Mouse (Mus musculus) kidney, adult 2 months (tissue): ENCODE measurements around the gene Fancd2. TPM values are rescaled to one million over a fixed set of nuclear protein-coding genes. Genes with fewer than 3 reads are reported as not detected.

Experiments used
- DNase-seq: peaks from one replicate; pipeline ENCODE4 v3.0.0; 2021
- H3K27ac ChIP-seq: fragments of 200-500 bp; 2 replicates; pipeline ENCODE4 v1.5.1; 2012; ENCODE audit warnings: low read depth, low read length, control low read depth, inconsistent platforms; ENCODE audit not compliant: insufficient read depth
- H3K27me3 ChIP-seq: fragments of 200-500 bp; replicated peaks from 2 replicates; pipeline ENCODE4 v1.6.1; 2012; ENCODE audit warnings: mild to moderate bottlenecking, moderate library complexity, low read length, inconsistent platforms; ENCODE audit not compliant: control insufficient read depth, insufficient read depth
- H3K36me3 ChIP-seq: fragments of 200-500 bp; 2 replicates; pipeline ENCODE4 v1.6.1; 2012; ENCODE audit warnings: mild to moderate bottlenecking, moderate library complexity, low read length, inconsistent platforms; ENCODE audit not compliant: control insufficient read depth, insufficient read depth
- H3K4me1 ChIP-seq: fragments of 200-500 bp; 2 replicates; pipeline ENCODE4 v1.6.1; 2011; ENCODE audit warnings: low read length; ENCODE audit not compliant: control insufficient read depth, insufficient read depth
- H3K4me3 ChIP-seq: fragments of 200-500 bp; 2 replicates; pipeline ENCODE4 v1.5.1; 2011; ENCODE audit warnings: mild to moderate bottlenecking, low read depth, low read length, control low read depth; ENCODE audit not compliant: insufficient read depth
- CTCF ChIP-seq: fragments of 200-500 bp; conservative IDR thresholded peaks from 2 replicates; pipeline ENCODE4 v1.5.1; 2011; ENCODE audit warnings: low read depth, mild to moderate bottlenecking, control low read depth, low read length, moderate library complexity, mixed read lengths; ENCODE audit not compliant: insufficient read depth, insufficient read length
- POLR2A ChIP-seq: fragments of 200-500 bp; IDR thresholded peaks from one replicate; pipeline ENCODE4 v1.6.1; 2011; ENCODE audit warnings: low read depth, low read length, control low read depth
- WGBS: fragments of 180-500 bp; shearing (Covaris S2); methylation state at CpG from one replicate; pipeline ENCODE4 v1.1.7; 2018; 5-methylcytosine and 5-hydroxymethylcytosine counted together
- polyA plus RNA-seq: library from polyadenylated mRNA; depleted of rRNA; stranded (reverse); fragments of >200 nt; gene quantifications from 2 replicates; pipeline ENCODE4 v1.2.3, GENCODE M21; 2012

The Fancd2 gene
- polyA plus RNA-seq, 1 experiment = 0.44 TPM

GRCm38 (mm10) chr6:113576044-113576443, 44.6 kb downstream of the Fancd2 start:
- Histone ChIP-seq H3K27ac (no peak overlapping the region), H3K27me3 (no peaks in the 10 kb centered on the region), H3K36me3 (no peaks in the 10 kb centered on the region), H3K4me1 (no peaks in the 10 kb centered on the region), H3K4me3 (no peak overlapping the region)
- TF ChIP-seq CTCF (no peak), POLR2A (no peak)
- WGBS = 98% methylated on average over 6 of the region's 6 CpGs
- DNase-seq = no peak

GRCm38 (mm10) chr6:113579306-113579705, 47.8 kb downstream of the Fancd2 start:
- Histone ChIP-seq H3K4me1 (no peaks in the 10 kb centered on the region), H3K27ac (no peak overlapping the region), H3K27me3 (no peaks in the 10 kb centered on the region), H3K4me3 (no peak overlapping the region), H3K36me3 (no peaks in the 10 kb centered on the region)
- no peak for DNase-seq
- TF ChIP-seq CTCF (no peak), POLR2A (no peak)
- WGBS = 97% methylated on average over 3 of the region's 3 CpGs

DNA sequence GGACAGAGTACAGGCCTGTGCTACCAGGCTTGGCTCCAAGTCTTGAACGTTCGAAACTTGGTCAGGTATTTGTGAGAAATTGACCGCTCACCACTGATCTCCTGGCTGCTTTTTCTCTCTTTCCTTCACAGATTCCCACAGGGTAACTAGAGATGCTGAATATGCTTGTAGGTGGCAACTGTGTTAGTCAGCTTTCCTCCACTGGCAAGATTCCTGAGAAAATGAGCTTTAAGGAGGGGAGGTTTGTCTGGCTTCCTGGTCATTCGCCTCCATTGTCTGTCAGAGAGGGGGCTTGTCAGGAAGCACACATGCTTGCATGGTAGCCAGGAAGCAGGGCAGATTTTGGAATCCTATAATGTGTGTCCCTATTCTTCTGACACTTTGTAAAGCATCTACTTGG, 51.5 kb downstream of the Fancd2 start:
- no peak overlapping the region for H3K4me3 ChIP-seq
- TF ChIP-seq POLR2A (no peak), CTCF (no peak)
- DNase-seq = no peak
- no peaks in the 10 kb centered on the region for H3K36me3 ChIP-seq
- no peaks in the 10 kb centered on the region for H3K27me3 ChIP-seq
- H3K4me1 ChIP-seq = 0 out of 2 replicates have a peak, but pooled peaks cover 6% of the 10 kb centered on the region
- 85% methylated on average over 4 of the region's 4 CpGs for WGBS
- H3K27ac ChIP-seq = no peak overlapping the region

DNA sequence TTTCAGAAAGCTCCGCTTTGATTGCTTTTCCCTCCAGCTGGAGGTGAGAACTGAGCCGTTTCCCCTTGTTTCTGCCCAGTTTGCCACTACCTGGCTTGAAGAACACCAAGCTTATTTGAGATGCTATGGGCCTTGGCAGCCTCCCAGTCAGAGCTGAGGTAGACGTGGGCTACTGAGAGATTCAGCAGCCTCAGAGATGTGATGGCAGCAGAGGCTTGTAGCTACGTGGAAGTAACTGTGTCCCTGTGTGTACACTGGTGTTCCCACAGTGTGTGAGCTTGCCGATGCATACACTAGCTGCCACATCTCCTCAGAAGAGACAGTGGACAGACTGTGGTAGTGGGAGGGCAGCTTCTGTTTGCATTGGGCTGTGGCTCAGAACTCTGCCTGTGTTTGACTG, 53.6 kb downstream of the Fancd2 start:
- Histone ChIP-seq H3K4me3 (no peak overlapping the region), H3K27ac (no peak overlapping the region), H3K36me3 (no peaks in the 10 kb centered on the region), H3K27me3 (no peaks in the 10 kb centered on the region), H3K4me1 (0 out of 2 replicates have a peak, but pooled peaks cover 6% of the 10 kb centered on the region)
- TF ChIP-seq POLR2A = no peak
- no peak for TF ChIP-seq CTCF
- no peak for DNase-seq
- 91% methylated on average over 5 of the region's 5 CpGs for WGBS

DNA sequence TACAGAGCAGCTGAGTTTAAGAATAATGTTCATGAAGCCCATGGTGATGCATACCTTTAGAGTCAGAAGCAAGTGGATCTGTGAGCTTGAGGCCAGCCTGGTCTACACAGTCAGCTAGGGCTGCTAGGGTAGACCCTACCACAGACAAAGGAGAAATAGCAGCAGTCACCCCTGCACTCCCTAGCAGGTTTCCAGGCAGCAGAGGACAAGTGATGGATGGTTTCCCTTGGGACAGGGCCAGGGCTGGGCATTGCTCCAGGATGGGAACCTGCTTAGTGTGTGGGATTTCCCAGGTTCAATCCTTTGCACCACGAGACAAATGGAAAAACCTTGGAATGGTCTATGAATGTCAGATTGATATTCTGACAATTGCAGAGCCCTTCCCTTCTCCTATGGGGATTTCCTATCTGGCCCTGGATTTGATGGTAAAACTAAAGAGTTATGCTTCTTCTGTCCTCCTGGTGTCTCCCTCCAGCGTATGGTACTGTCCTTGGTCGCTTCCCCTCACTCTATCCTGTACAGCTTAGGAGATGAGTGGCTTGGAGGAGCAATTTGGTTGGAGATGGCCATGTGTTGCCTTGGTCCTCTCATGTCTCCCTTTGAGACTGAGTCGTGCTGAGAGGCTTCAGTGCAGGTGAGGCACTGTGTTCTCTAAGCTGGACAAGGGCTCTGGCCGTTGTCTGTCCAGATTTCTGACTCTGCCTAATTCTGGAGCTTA, 55.1 kb downstream of the Fancd2 start:
- Histone ChIP-seq H3K36me3 (no peaks in the 10 kb centered on the region), H3K27ac (no peak overlapping the region), H3K4me1 (0 out of 2 replicates have a peak, but pooled peaks cover 6% of the 10 kb centered on the region), H3K27me3 (no peaks in the 10 kb centered on the region), H3K4me3 (no peak overlapping the region)
- 45% methylated on average over 5 of the region's 5 CpGs for WGBS
- TF ChIP-seq POLR2A (no peak), CTCF (no peak)
- peak; percentile 89 for DNase-seq

- no peaks in the 10 kb centered on the region for H3K36me3 ChIP-seq
- WGBS = 96% methylated on average over 2 of the region's 2 CpGs
- H3K27ac ChIP-seq = no peak overlapping the region
- no peak overlapping the region for H3K4me3 ChIP-seq
- H3K27me3 ChIP-seq = no peaks in the 10 kb centered on the region
- TF ChIP-seq CTCF (no peak), POLR2A (no peak)
- no peaks in the 10 kb centered on the region for H3K4me1 ChIP-seq
- no peak for DNase-seq
Measured at GRCm38 (mm10) chr6:113592637-113593036, 61.2 kb downstream of the Fancd2 start.

GRCm38 (mm10) chr6:113597945-113598344, 66.5 kb downstream of the Fancd2 start:
- H3K27ac ChIP-seq = no peak overlapping the region
- H3K27me3 ChIP-seq = no peaks in the 10 kb centered on the region
- H3K4me1 ChIP-seq = no peaks in the 10 kb centered on the region
- H3K4me3 ChIP-seq = no peak overlapping the region
- no peaks in the 10 kb centered on the region for H3K36me3 ChIP-seq
- 94% methylated on average over 4 of the region's 4 CpGs for WGBS
- TF ChIP-seq POLR2A = no peak
- TF ChIP-seq CTCF = no peak
- no peak for DNase-seq
